Mouse (Mus musculus): ENCODE data around the gene Tor3a.

DNA sequence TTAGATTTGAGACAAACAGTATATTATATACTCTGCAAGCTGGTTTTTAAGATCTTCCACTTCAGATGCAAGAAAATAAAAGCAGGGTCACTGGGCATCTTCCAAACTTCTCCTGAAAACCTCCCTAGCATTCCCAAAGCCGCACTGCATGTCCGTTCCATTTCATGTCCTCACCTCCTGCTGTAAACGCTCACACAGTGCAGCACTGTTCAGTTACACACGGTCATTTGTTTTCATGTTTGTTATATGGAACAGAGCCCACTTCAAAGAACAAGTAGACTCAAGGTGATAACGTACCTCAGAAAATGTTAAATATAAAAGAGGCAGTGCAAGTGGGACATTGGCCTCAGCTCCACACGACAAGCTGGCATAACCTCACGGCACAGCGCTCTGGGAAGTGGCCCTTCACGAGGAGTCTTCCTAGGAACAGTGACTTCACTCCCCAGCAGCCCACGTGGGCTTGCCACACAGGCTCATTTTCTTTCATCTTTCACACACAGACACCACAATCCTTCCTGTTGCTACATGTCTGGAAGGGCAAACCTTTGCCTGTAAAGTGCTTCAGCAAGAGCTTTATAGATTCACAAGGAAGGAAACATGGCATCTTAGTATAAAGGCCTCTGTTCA, 36.4 kb upstream of the Tor3a start:
- TF ChIP-seq CTCF (IDR thresholded peaks at IDR 0.05; ENCODE audit: borderline replicate concordance, extremely low read depth, insufficient read depth, insufficient read length) (no peak), POLR2A (IDR thresholded peaks at IDR 0.05; ENCODE audit: borderline replicate concordance, extremely low read depth, insufficient read depth, insufficient read length, poor library complexity, severe bottlenecking) (no peak)

Measured in brain, embryonic 14.5 days (tissue).